Mouse (Mus musculus) spleen, adult 2 months (tissue): ENCODE results near the gene Timd2.

Experiments
- CTCF ChIP-seq: fragments of 200-500 bp; IDR thresholded peaks from 2 replicates; pipeline ENCODE4 v1.5.1; 2011; ENCODE audit warnings: mild to moderate bottlenecking, inconsistent platforms; ENCODE audit not compliant: insufficient read depth, insufficient read length, insufficient replicate concordance; ENCODE audit errors: extremely low read depth
- POLR2A ChIP-seq: fragments of 200-500 bp; IDR thresholded peaks from 2 replicates; pipeline ENCODE4 v1.6.1; 2011; ENCODE audit warnings: low read depth, low read length, inconsistent platforms

GRCm38 (mm10) chr11:46740886-46741285 is 34.0 kb upstream of the Timd2 start:
- TF ChIP-seq CTCF (no peak), POLR2A (no peak)
